Mouse (Mus musculus): ENCODE results near the gene Gas8. TPM values are rescaled to one million over a fixed set of nuclear protein-coding genes. Genes with fewer than 3 reads are reported as not detected.
"Not testable (repeated sequence)": the region's sequence is repeated elsewhere in the genome, so short reads cannot be mapped to it uniquely, and the experiment has no call there.

Gas8 gene
- polyA plus RNA-seq, 1 experiment from 2014 or later: 11.3 TPM

DNA sequence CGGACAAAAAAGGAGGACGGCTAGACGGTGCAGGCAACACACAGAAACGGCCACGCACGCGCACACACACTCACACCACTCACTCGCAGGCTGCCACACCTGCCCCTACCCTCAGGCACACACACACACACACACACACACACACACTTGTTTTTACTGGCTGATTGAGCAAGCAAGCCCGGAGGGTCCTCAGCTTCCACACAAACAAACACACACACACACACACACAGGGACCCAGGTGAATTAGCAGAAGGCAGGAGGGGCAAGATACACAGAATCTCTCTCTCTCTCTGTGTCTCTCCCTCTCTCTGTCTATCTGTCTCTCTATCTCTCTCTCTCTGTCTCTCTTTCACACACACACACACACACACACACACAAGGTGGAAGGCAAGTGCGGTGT, 56.8 kb downstream of the Gas8 start:
- H3K9me3 ChIP-seq (ENCODE audit: control insufficient read depth, low read length); H3K4me3 ChIP-seq (ENCODE audit: low read depth, low read length); H3K4me2 ChIP-seq (replicated peaks; ENCODE audit: low read depth); ATAC-seq (ENCODE audit: low FRiP score, low TSS enrichment); H3K36me3 ChIP-seq (ENCODE audit: control insufficient read depth, insufficient read depth, low read length); H3K9ac ChIP-seq (ENCODE audit: low read length); DNase-seq (ENCODE audit: low spot score); H3K27ac ChIP-seq (replicated peaks); H3K27me3 ChIP-seq (ENCODE audit: control insufficient read depth, insufficient read depth, low read length); H3K4me1 ChIP-seq (replicated peaks; ENCODE audit: control insufficient read depth, insufficient read depth): not testable (repeated sequence)
- WGBS: 50% methylated on average over 1 of the region's 10 CpGs

Other genes with a start within 250 kb of the Gas8 start
- gene Fanca, start 200.3 kb upstream of the Gas8 start, polyA plus RNA-seq (2015; fragmentation: Nextera tagmentation; extraction: Ambion mirVana): 5.3 and 5.7 TPM in 2 replicates
- 12.4 and 13.1 TPM in 2 replicates for gene Spire2, start 186.1 kb upstream of the Gas8 start, polyA plus RNA-seq (2015; fragmentation: Nextera tagmentation; extraction: Ambion mirVana)
- 133 and 146 TPM in 2 replicates for gene Tcf25, start 145.1 kb upstream of the Gas8 start, polyA plus RNA-seq (2015; fragmentation: Nextera tagmentation; extraction: Ambion mirVana)
- 0.05 TPM in 1 of 2 replicates, not detected in the other for gene Mc1r, start 111.7 kb upstream of the Gas8 start, polyA plus RNA-seq (2015; fragmentation: Nextera tagmentation; extraction: Ambion mirVana)
- gene Tubb3, start 107.4 kb upstream of the Gas8 start, polyA plus RNA-seq (2015; fragmentation: Nextera tagmentation; extraction: Ambion mirVana): 24.4 and 24.7 TPM in 2 replicates
- gene Def8, start 95.3 kb upstream of the Gas8 start, polyA plus RNA-seq (2015; fragmentation: Nextera tagmentation; extraction: Ambion mirVana): 20.6 and 22.5 TPM in 2 replicates
- gene Afg3l1, start 40.9 kb upstream of the Gas8 start, polyA plus RNA-seq (2015; fragmentation: Nextera tagmentation; extraction: Ambion mirVana): 28.1 and 28.4 TPM in 2 replicates
- gene Dbndd1, start 3.4 kb upstream of the Gas8 start, polyA plus RNA-seq (2015; fragmentation: Nextera tagmentation; extraction: Ambion mirVana): 0.89 and 1.4 TPM in 2 replicates
- gene Rhou, start 135.1 kb downstream of the Gas8 start, polyA plus RNA-seq (2015; fragmentation: Nextera tagmentation; extraction: Ambion mirVana): 7.3 and 10.9 TPM in 2 replicates